Mouse (Mus musculus) liver, postnatal 0 days (tissue): ENCODE data around the gene Adck2. TPM values are rescaled to one million over a fixed set of nuclear protein-coding genes. Genes with fewer than 3 reads are reported as not detected.

Experiments
- ATAC-seq: fragments of 200-750 bp; cut with Nextera tagmentation; 2 replicates; pipeline ENCODE4 v1.8.0; 2017; ENCODE audit warnings: mild to moderate bottlenecking, moderate library complexity
- DNase-seq: peaks from one replicate; pipeline ENCODE4 v3.0.0-alpha.2; 2016
- H3K27ac ChIP-seq: fragments of 300-500 bp; sonication (generic); 2 replicates; pipeline ENCODE4 v1.5.1; 2014; ENCODE audit warnings: antibody characterized with exemption, moderate library complexity, mild to moderate bottlenecking, low read depth
- H3K27me3 ChIP-seq: fragments of 300-500 bp; sonication (generic); 2 replicates; pipeline ENCODE4 v1.6.1; 2014; ENCODE audit warnings: low read length, control low read depth, mixed read lengths; ENCODE audit not compliant: insufficient read depth
- H3K36me3 ChIP-seq: fragments of 300-500 bp; sonication (generic); replicated peaks from 2 replicates; pipeline ENCODE4 v1.6.1; 2014; ENCODE audit warnings: mild to moderate bottlenecking, control low read depth, low read length, moderate library complexity, mixed read lengths; ENCODE audit not compliant: insufficient read depth
- H3K4me1 ChIP-seq: fragments of 300-500 bp; sonication (generic); 2 replicates; pipeline ENCODE4 v1.6.1; 2014; ENCODE audit warnings: antibody characterized with exemption, mild to moderate bottlenecking, control low read depth; ENCODE audit not compliant: insufficient read depth
- H3K4me2 ChIP-seq: fragments of 300-500 bp; sonication (generic); 2 replicates; pipeline ENCODE4 v1.6.1; 2014; ENCODE audit warnings: low read depth, mild to moderate bottlenecking, low read length, moderate library complexity, mixed read lengths
- H3K4me3 ChIP-seq: fragments of 300-500 bp; sonication (generic); 2 replicates; pipeline ENCODE4 v1.5.1; 2014; ENCODE audit warnings: low read depth, low read length
- H3K9ac ChIP-seq: fragments of 300-500 bp; sonication (generic); replicated peaks from 2 replicates; pipeline ENCODE4 v1.6.1; 2014; ENCODE audit warnings: mild to moderate bottlenecking, moderate library complexity
- H3K9me3 ChIP-seq: fragments of 300-500 bp; sonication (generic); 2 replicates; pipeline ENCODE4 v1.6.1; 2016; ENCODE audit warnings: mild to moderate bottlenecking, control low read depth, low read length, mixed read lengths
- CTCF ChIP-seq: sonication (generic); IDR thresholded peaks from 2 replicates; pipeline ENCODE4 v1.5.1; 2016; ENCODE audit warnings: antibody characterized with exemption, low read depth
- EP300 ChIP-seq: IDR thresholded peaks from 2 replicates; pipeline ENCODE4 v1.6.1; 2016; ENCODE audit warnings: antibody characterized with exemption, low read depth, mild to moderate bottlenecking
- WGBS: fragments of 180-500 bp; shearing (Covaris S2); extraction: QIAGEN DNeasy Blood & Tissue Kit; methylation state at CpG from one replicate; pipeline ENCODE4 v1.1.7; 2014; ENCODE audit not compliant: insufficient replicate concordance; 5-methylcytosine and 5-hydroxymethylcytosine counted together
- polyA plus RNA-seq: library from polyadenylated mRNA; unstranded; fragments of >200 nt; fragmentation: Nextera tagmentation; extraction: Ambion mirVana; gene quantifications from 2 replicates; pipeline ENCODE4 v1.2.1, GENCODE M21; 2015

Gene Adck2
- polyA plus RNA-seq, 1 experiment from 2014 or later = 17.1 TPM

GRCm38 (mm10) chr6:39556900-39557659 is 16.6 kb upstream of the Adck2 start:
- Histone ChIP-seq H3K4me3 (peak overlapping the region; percentile 62), H3K9ac (peak overlapping the region; percentile 61), H3K27ac (peak overlapping the region; percentile 34), H3K36me3 (no peaks in the 10 kb centered on the region), H3K27me3 (peaks cover 29% of the 10 kb centered on the region), H3K9me3 (no peaks in the 10 kb centered on the region), H3K4me2 (peak overlapping the region; percentile 84), H3K4me1 (no peaks in the 10 kb centered on the region; the same call in 1 of the 2 replicates)
- DNase-seq (peak; percentile 33), ATAC-seq (peak; percentile 45)
- no peak for TF ChIP-seq EP300
- TF ChIP-seq CTCF = no peak
- 7% methylated on average over 49 of the region's 54 CpGs for WGBS

- peak within 1 kb of the TSS; percentile 34 for H3K27ac ChIP-seq
- H3K4me1 ChIP-seq = peaks cover 4% of the 10 kb centered on the region; the same call in 1 of the 2 replicates
- H3K4me3 ChIP-seq = peak within 1 kb of the TSS; percentile 62
- H3K4me2 ChIP-seq = peak within 1 kb of the TSS; percentile 84
- H3K9ac ChIP-seq = peak within 1 kb of the TSS; percentile 61
- WGBS = 3% methylated on average over 40 of the region's 50 CpGs
- peaks cover 29% of the 10 kb centered on the region for H3K27me3 ChIP-seq
- H3K36me3 ChIP-seq = no peaks in the 10 kb centered on the region
- H3K9me3 ChIP-seq = no peaks in the 10 kb centered on the region
- DNase-seq (peak; percentile 49), ATAC-seq (peak; percentile 53)
- no peak for TF ChIP-seq CTCF
- TF ChIP-seq EP300 = no peak
Observed at GRCm38 (mm10) chr6:39557723-39558261, 15.9 kb upstream of the Adck2 start, which contains the start of gene Dennd2a. Gene Dennd2a (minus strand): TSS chr6:39557867.

DNA sequence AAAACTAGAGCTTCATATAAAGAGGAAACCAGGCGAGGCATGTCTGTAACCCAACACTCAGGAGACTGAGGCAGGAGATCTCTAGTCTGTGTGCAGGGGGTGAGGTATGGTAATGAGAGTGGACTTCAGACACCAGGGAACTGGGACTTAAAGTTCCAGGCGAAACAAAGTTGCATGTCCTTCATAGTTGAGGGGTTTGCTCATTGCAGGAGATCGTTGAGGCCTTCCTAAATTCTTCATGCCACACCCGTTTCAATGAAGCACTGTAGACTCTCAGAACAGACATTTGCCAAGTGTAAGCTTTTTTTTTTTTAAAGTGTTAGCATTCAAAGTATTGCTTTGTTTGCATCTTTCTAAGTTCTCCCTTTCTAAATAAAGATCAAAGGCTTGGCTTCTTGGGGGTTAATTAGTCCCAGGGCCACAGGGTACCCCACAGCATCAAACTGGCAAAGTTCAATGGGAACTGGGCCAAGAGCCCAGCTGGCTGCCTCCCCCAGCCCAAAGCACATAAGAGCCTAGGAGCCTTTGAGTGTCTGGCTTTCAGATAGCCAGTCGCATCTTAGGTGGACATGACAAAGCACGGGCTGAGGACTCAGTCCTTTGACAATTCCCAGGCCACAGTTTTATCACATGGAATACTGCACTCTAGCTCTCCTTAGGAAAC is 14.3 kb upstream of the Adck2 start:
- Histone ChIP-seq H3K9ac (no peak overlapping the region), H3K36me3 (no peaks in the 10 kb centered on the region), H3K9me3 (no peaks in the 10 kb centered on the region), H3K4me2 (no peak overlapping the region), H3K27me3 (peaks cover 28% of the 10 kb centered on the region), H3K27ac (no peak overlapping the region), H3K4me1 (peaks cover 4% of the 10 kb centered on the region; the same call in 1 of the 2 replicates), H3K4me3 (no peak overlapping the region)
- no peak for ATAC-seq
- 70% methylated on average over 6 of the region's 6 CpGs for WGBS
- no peak for TF ChIP-seq EP300
- no peak for TF ChIP-seq CTCF
- no peak for DNase-seq

DNA sequence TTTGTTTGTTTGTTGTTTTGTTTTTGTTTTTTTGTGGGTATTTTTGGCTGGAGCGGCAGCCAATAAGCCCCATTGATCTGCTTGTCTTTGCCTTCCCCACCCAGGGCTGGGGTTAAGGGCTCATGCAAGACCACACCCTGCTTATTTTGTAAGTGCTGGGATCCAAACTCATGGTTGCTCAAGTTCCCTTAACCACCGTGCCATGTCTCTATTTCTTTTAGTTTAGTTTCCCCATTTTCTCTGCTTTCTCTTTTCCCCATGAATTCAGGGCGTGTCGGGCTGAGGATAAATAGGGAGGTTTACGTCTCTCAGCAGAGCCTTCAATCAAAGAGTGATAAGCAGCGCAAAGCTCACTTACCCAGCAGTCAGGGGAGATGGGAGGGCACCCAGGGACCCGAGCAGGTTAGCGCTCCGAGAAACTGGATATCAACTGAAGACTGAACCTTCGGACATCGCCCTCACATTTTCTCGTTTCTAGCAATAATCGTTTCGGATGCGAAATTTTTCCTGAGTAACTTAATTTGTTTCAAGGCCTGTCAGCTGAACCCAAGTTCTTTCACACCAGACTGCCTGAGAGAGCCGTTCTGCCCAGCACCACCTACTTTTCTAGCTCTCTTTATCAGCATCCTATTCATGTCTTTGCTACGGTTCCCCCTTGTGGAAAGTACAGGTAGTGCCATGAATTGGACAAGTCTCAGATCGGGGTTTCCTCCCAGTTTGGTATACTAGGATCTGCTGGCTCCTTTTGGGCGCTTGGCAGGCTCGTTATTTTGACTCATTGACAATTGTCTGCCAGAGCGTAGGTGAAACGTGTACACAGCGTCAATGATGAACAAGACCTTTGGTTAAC is 11.3 kb upstream of the Adck2 start:
- peak overlapping the region; percentile 30 for H3K4me3 ChIP-seq
- WGBS = 12% methylated on average over 23 of the region's 23 CpGs
- H3K36me3 ChIP-seq = no peaks in the 10 kb centered on the region
- H3K4me2 ChIP-seq = peak overlapping the region; percentile 63
- no peak overlapping the region; the same call in 1 of the 2 replicates for H3K9ac ChIP-seq
- DNase-seq (peak; percentile 77), ATAC-seq (peak; percentile 83)
- no peaks in the 10 kb centered on the region for H3K9me3 ChIP-seq
- peaks cover 7% of the 10 kb centered on the region for H3K27me3 ChIP-seq
- 0 out of 2 replicates have a peak overlapping the region, but pooled peaks have one; percentile 55 for H3K27ac ChIP-seq
- H3K4me1 ChIP-seq = peaks cover 4% of the 10 kb centered on the region; the same call in 1 of the 2 replicates
- peak; percentile 92 for TF ChIP-seq CTCF
- TF ChIP-seq EP300 = no peak

DNA sequence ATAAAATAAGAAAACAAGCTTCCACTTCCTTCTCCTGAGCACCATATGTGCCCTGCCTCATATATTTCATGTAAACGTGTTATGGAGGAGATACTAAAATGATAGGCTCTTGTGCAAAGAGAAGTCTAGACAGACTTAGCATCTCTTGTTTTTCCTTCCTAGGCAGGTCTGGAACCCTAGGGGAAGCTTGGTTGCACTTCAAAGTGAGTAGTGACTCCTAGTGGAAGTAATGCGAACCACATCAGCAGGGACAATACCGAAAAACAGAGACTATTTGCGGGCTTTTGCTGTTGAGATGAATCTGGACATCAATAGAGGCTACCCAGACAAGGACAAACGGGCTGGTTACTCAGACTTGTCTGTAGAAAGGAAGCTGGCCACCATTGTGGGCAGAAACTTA is 6.1 kb upstream of the Adck2 start:
- Histone ChIP-seq H3K27me3 (no peaks in the 10 kb centered on the region), H3K4me1 (no peaks in the 10 kb centered on the region), H3K9me3 (no peaks in the 10 kb centered on the region), H3K9ac (no peak overlapping the region), H3K4me3 (no peak overlapping the region), H3K36me3 (no peaks in the 10 kb centered on the region), H3K4me2 (no peak overlapping the region), H3K27ac (no peak overlapping the region)
- TF ChIP-seq CTCF = peak; percentile 83
- no peak for TF ChIP-seq EP300
- WGBS = 13% methylated on average over 5 of the region's 5 CpGs
- ATAC-seq = no peak
- DNase-seq = no peak
